In genomic region chr14:31664903-31665565, GRCm38 (mm10) we compare ENCODE assay signal across 9 mouse cellular contexts. TPM values are rescaled to one million over a fixed set of nuclear protein-coding genes. Genes with fewer than 3 reads are reported as not detected.
A peak's percentile ranks its signal among the peaks of the same experiment; 100 is the strongest.
DNase-seq lines count a peak whose midpoint lies in the region; ATAC-seq and TF ChIP-seq lines count a peak whose summit lies in the region.
"Had no signal": no experiment of that assay in that cellular context is flagged by ENCODE, and none has a peak within 500 bp of the region (broad histone marks: within the 10 kb centered on the region; RNA-seq: fewer than 3 reads in every experiment).

No protein-coding gene starts in this region.

- H3ac ChIP-seq in C2C12 (ENCODE audit: control insufficient read depth, insufficient read length, low read depth): peak overlapping the region; percentile 4

- ATAC-seq in forebrain, postnatal 0 days: no peak
- 0 out of 2 replicates have a peak, but pooled peaks have one; percentile 27 for ATAC-seq in megakaryocyte-erythroid progenitor cell, adult 5-6 weeks (replicated peaks; ENCODE audit: low FRiP score, low TSS enrichment, poor library complexity, severe bottlenecking)

- peaks cover 39% of the 10 kb centered on the region for H3K4me1 ChIP-seq in heart, adult 2 months (ENCODE audit: control insufficient read depth, insufficient read depth, low read length)
- H3K4me1 ChIP-seq in forebrain, postnatal 0 days (ENCODE audit: insufficient read depth): peaks cover 13% of the 10 kb centered on the region

- no peak overlapping the region for H3K4me2 ChIP-seq in forebrain, postnatal 0 days (ENCODE audit: low read depth)
- H3K4me2 ChIP-seq: liver, embryonic 15.5 days had no signal

- TF ChIP-seq EP300 in heart, adult 2 months (IDR thresholded peaks at IDR 0.05; ENCODE audit: insufficient read depth, low read depth, low read length): no peak

- TF ChIP-seq POLR2A in heart, adult 2 months (IDR thresholded peaks at IDR 0.05; ENCODE audit: insufficient read depth, low read depth, low read length): no peak

- H3K79me2 ChIP-seq in heart, adult 2 months (replicated peaks; ENCODE audit: control insufficient read depth, insufficient read depth, low read length): no peaks in the 10 kb centered on the region
- peaks cover 27% of the 10 kb centered on the region for H3K79me2 ChIP-seq in C2C12 (ENCODE audit: control insufficient read depth, insufficient read depth)

- H3K79me3 ChIP-seq in C2C12 (ENCODE audit: low read depth): no peaks in the 10 kb centered on the region

- H3K9ac ChIP-seq in heart, adult 2 months (ENCODE audit: low read depth, low read length): no peak overlapping the region
- no peak overlapping the region for H3K9ac ChIP-seq in forebrain, postnatal 0 days
- H3K9ac ChIP-seq: liver, embryonic 15.5 days had no signal

- H3K4me3 ChIP-seq in heart, adult 2 months: no peak overlapping the region
- H3K4me3 ChIP-seq in C2C12 (ENCODE audit: insufficient read depth, poor library complexity, severe bottlenecking): no peak overlapping the region
- H3K4me3 ChIP-seq in forebrain, postnatal 0 days (ENCODE audit: low read depth, low read length): no peak overlapping the region
- H3K4me3 ChIP-seq: liver, embryonic 15.5 days had no signal

- peak overlapping the region; percentile 34 for H3K27ac ChIP-seq in heart, adult 2 months
- peak overlapping the region; percentile 54 for H3K27ac ChIP-seq in forebrain, postnatal 0 days (ENCODE audit: low read depth, low read length)
- H3K27ac ChIP-seq: liver, embryonic 15.5 days had no signal

- peak; percentile 24 to 27 for DNase-seq in heart, adult 2 months
- no peak for DNase-seq in heart, postnatal 14 days
- DNase-seq in forebrain, postnatal 0 days: no peak
- DNase-seq in retina, embryonic 14.5 days (ENCODE audit: low spot score): no peak
- no peak for DNase-seq in adrenal gland, postnatal 25 days
- DNase-seq in cerebellum, postnatal 10 days: no peak

- peaks cover 2% of the 10 kb centered on the region; the same call in 1 of the 2 replicates for H3K36me3 ChIP-seq in heart, adult 2 months (ENCODE audit: control insufficient read depth, insufficient read depth, low read length)
- H3K36me3 ChIP-seq in C2C12 (ENCODE audit: control insufficient read depth, insufficient read depth): peaks cover 7% of the 10 kb centered on the region
- peaks cover 6% of the 10 kb centered on the region for H3K36me3 ChIP-seq in forebrain, postnatal 0 days (ENCODE audit: insufficient read depth)

- intact Hi-C loops in heart, adult 2 months (cut with DNase I): loop anchor here (5.0 to 10.0 kb wide), 2 partner anchors 240 to 282 kb away; no protein-coding TSS in a partner anchor
- intact Hi-C loops in heart, postnatal 14 days (cut with DNase I): loop anchor here (5.0 kb wide), 2 partner anchors 32 to 367 kb away; no protein-coding TSS in a partner anchor

- no peak for TF ChIP-seq CTCF in heart, adult 2 months (IDR thresholded peaks at IDR 0.05)
- TF ChIP-seq CTCF in C2C12 (IDR thresholded peaks at IDR 0.05; ENCODE audit: control insufficient read depth, insufficient read depth, insufficient read length): no peak
- TF ChIP-seq CTCF in forebrain, postnatal 0 days (IDR thresholded peaks at IDR 0.05; ENCODE audit: low read depth): no peak

- no peaks in the 10 kb centered on the region for H3K27me3 ChIP-seq in heart, adult 2 months (ENCODE audit: control insufficient read depth, insufficient read depth, low read length)
- H3K27me3 ChIP-seq in C2C12 (ENCODE audit: control insufficient read depth, insufficient read depth, insufficient read length): no peaks in the 10 kb centered on the region
- H3K27me3 ChIP-seq in forebrain, postnatal 0 days (ENCODE audit: insufficient read depth, low read length): no peaks in the 10 kb centered on the region

- 65% methylated on average over 12 of the region's 12 CpGs for WGBS in heart, adult 2 months
- WGBS in forebrain, postnatal 0 days: 64% methylated on average over 12 of the region's 12 CpGs

- no peaks in the 10 kb centered on the region for H3K9me3 ChIP-seq in forebrain, postnatal 0 days (ENCODE audit: low read length)
- H3K9me3 ChIP-seq: liver, embryonic 15.5 days had no signal

TF ChIP-seq in C2C12, 6 proteins besides CTCF, POLR2A, EP300 and RAD21:
- TF ChIP-seq MYOD1 (IDR thresholded peaks at IDR 0.05; ENCODE audit: control insufficient read depth, insufficient read length, low read depth): peak; percentile 30
- TF ChIP-seq MAX (IDR thresholded peaks at IDR 0.05): no peak
- no peak for TF ChIP-seq MYOG (IDR thresholded peaks at IDR 0.05; ENCODE audit: control insufficient read depth, extremely low read depth, insufficient read length)

RNA-seq across cellular contexts. Expression of gene Hacl1, which starts 23.9 kb away (rescaled TPM):
- 10 to 100 TPM in 1 of 2 experiments, 1 to 10 TPM in 1; 8.2 to 10.1 TPM for total RNA-seq in heart, adult 2 months (2021)
- 10.5 and 11.2 TPM in 2 replicates for polyA plus RNA-seq in heart, adult 2 months (2012; rRNA removed)
- total RNA-seq in heart, postnatal 14 days (2021): 10 to 100 TPM in 1 of 2 experiments, 1 to 10 TPM in 1; 8.8 to 13.1 TPM
- polyA plus RNA-seq in C2C12 (2012; fragmentation: generic; extraction: Trizol): 1.4 TPM
- total RNA-seq in forebrain, postnatal 0 days (2014; rRNA removed): 6.4 and 7.7 TPM in 2 replicates
- polyA plus RNA-seq in forebrain, postnatal 0 days (2015; fragmentation: Nextera tagmentation; extraction: Ambion mirVana): 6.5 and 7.5 TPM in 2 replicates
- total RNA-seq in megakaryocyte-erythroid progenitor cell, adult 5-6 weeks (2014; fragmentation: Nextera tagmentation): 5.2 and 13.0 TPM in 2 replicates
- 15.4 and 29.6 TPM in 2 replicates for total RNA-seq in megakaryocyte-erythroid progenitor cell, adult 5-6 weeks (2017)
- 53.2 and 69.0 TPM in 2 replicates for total RNA-seq in adrenal gland, postnatal 25 days (2021)

RNA-seq across cellular contexts. Expression of gene Btd, which starts 24.2 kb away (rescaled TPM):
- 10 to 100 TPM; 10.7 to 10.8 TPM for total RNA-seq in heart, adult 2 months (2021)
- 19.1 and 29.1 TPM in 2 replicates for polyA plus RNA-seq in heart, adult 2 months (2012; rRNA removed)
- 10 to 100 TPM; 11.0 to 13.8 TPM for total RNA-seq in heart, postnatal 14 days (2021)
- 16.7 TPM for polyA plus RNA-seq in C2C12 (2012; fragmentation: generic; extraction: Trizol)
- 21.2 and 22.7 TPM in 2 replicates for total RNA-seq in forebrain, postnatal 0 days (2014; rRNA removed)
- 16.4 and 19.5 TPM in 2 replicates for polyA plus RNA-seq in forebrain, postnatal 0 days (2015; fragmentation: Nextera tagmentation; extraction: Ambion mirVana)
- 5.4 and 10.4 TPM in 2 replicates for total RNA-seq in megakaryocyte-erythroid progenitor cell, adult 5-6 weeks (2014; fragmentation: Nextera tagmentation)
- 5.6 and 7.4 TPM in 2 replicates for total RNA-seq in megakaryocyte-erythroid progenitor cell, adult 5-6 weeks (2017)
- 65.9 and 70.8 TPM in 2 replicates for total RNA-seq in adrenal gland, postnatal 25 days (2021)

RNA-seq across cellular contexts. Expression of gene Gm49387, which starts 24.4 kb away (rescaled TPM):
- total RNA-seq in heart, adult 2 months (2021): under 1 TPM; 0.66 to 0.86 TPM
- polyA plus RNA-seq in heart, adult 2 months (2012; rRNA removed): 2.4 TPM in 1 of 2 replicates, not detected in the other
- total RNA-seq in heart, postnatal 14 days (2021): 1 to 10 TPM in 1 of 2 experiments, under 1 TPM in 1; 0.85 to 1.2 TPM
- not detected for polyA plus RNA-seq in C2C12 (2012; fragmentation: generic; extraction: Trizol)
- total RNA-seq in forebrain, postnatal 0 days (2014; rRNA removed): not detected in 2 replicates
- 0.21 and 1.6 TPM in 2 replicates for polyA plus RNA-seq in forebrain, postnatal 0 days (2015; fragmentation: Nextera tagmentation; extraction: Ambion mirVana)
- not detected in 2 replicates for total RNA-seq in megakaryocyte-erythroid progenitor cell, adult 5-6 weeks (2014; fragmentation: Nextera tagmentation)
- not detected in 2 replicates for total RNA-seq in megakaryocyte-erythroid progenitor cell, adult 5-6 weeks (2017)
- 0.62 and 1.2 TPM in 2 replicates for total RNA-seq in adrenal gland, postnatal 25 days (2021)

Comparison
In these comparisons a context has a peak if more than half of its experiments do, and no peak if none do; other contexts are left out.
1. DNase-seq: peak in heart, adult 2 months (2 of 2); none in heart, postnatal 14 days (0 of 2), forebrain, postnatal 0 days (single experiment), retina, embryonic 14.5 days (single experiment), adrenal gland, postnatal 25 days (single experiment) and cerebellum, postnatal 10 days (0 of 2).